Mouse (Mus musculus): ENCODE data around the gene Ccnjl. TPM values are rescaled to one million over a fixed set of nuclear protein-coding genes. Genes with fewer than 3 reads are reported as not detected.

Gene Ccnjl
- polyA plus RNA-seq, 1 experiment from 2014 or later = 32.9 TPM

DNA sequence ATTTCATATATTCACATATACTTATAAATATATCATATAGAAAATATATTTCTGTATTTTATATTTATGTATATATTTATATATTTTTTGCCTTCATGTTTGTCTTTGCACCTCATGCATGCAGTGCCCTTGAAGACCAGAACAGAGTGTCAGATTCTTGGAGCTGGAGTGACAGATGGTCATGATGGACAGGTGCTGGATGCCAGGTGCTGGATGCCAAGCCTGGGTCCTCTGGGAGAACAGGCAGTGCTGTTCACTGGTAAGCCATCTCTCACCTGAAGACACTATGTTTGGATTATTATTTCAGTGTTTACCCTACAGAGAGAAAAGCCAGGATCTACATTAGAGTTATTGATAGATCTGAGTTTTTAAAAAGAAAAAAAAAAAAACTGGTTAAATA is 9.8 kb upstream of the Ccnjl start:
- no peak overlapping the region for H3K4me2 ChIP-seq
- H3K27me3 ChIP-seq (ENCODE audit: insufficient read depth, low read length) = no peaks in the 10 kb centered on the region
- no peaks in the 10 kb centered on the region for H3K9me3 ChIP-seq (ENCODE audit: low read depth, low read length)
- no peaks in the 10 kb centered on the region for H3K36me3 ChIP-seq (ENCODE audit: insufficient read depth)
- no peak overlapping the region for H3K9ac ChIP-seq
- no peak overlapping the region for H3K4me3 ChIP-seq (ENCODE audit: low read depth, low read length)
- ATAC-seq (ENCODE audit: insufficient read depth) (no peak), DNase-seq (no peak)
- no peak overlapping the region for H3K27ac ChIP-seq (ENCODE audit: low read depth)
- no peak for TF ChIP-seq CTCF (IDR thresholded peaks at IDR 0.05; ENCODE audit: low read depth)
- no peaks in the 10 kb centered on the region for H3K4me1 ChIP-seq (ENCODE audit: insufficient read depth)

DNA sequence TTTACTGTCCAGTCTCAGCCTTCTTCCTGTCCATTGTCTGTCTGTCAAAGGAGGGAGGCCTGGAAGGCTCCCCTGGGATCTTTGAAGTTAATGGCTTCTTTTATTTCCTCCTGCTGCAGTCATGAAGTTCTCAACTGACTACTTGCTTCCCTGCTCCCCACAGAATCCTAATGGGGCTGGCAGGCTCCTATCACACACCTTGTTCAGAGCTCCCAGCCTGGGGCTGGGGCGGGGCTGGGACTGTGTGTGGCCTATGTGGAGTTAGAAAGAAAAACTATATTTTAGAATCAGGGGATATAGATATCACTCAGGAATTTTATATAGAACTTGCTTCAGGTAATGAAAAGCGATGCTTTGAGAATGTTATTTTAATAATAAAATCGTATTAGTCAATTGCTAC is 8.1 kb upstream of the Ccnjl start:
- H3K9me3 ChIP-seq (ENCODE audit: low read depth, low read length) = no peaks in the 10 kb centered on the region
- no peaks in the 10 kb centered on the region for H3K4me1 ChIP-seq (ENCODE audit: insufficient read depth)
- DNase-seq (no peak), ATAC-seq (ENCODE audit: insufficient read depth) (no peak)
- H3K4me3 ChIP-seq (ENCODE audit: low read depth, low read length) = no peak overlapping the region
- no peak overlapping the region for H3K4me2 ChIP-seq
- no peaks in the 10 kb centered on the region for H3K36me3 ChIP-seq (ENCODE audit: insufficient read depth)
- no peak overlapping the region for H3K27ac ChIP-seq (ENCODE audit: low read depth)
- 77% methylated on average over 3 of the region's 3 CpGs for WGBS
- no peaks in the 10 kb centered on the region for H3K27me3 ChIP-seq (ENCODE audit: insufficient read depth, low read length)
- no peak for TF ChIP-seq CTCF (IDR thresholded peaks at IDR 0.05; ENCODE audit: low read depth)
- no peak overlapping the region for H3K9ac ChIP-seq

DNA sequence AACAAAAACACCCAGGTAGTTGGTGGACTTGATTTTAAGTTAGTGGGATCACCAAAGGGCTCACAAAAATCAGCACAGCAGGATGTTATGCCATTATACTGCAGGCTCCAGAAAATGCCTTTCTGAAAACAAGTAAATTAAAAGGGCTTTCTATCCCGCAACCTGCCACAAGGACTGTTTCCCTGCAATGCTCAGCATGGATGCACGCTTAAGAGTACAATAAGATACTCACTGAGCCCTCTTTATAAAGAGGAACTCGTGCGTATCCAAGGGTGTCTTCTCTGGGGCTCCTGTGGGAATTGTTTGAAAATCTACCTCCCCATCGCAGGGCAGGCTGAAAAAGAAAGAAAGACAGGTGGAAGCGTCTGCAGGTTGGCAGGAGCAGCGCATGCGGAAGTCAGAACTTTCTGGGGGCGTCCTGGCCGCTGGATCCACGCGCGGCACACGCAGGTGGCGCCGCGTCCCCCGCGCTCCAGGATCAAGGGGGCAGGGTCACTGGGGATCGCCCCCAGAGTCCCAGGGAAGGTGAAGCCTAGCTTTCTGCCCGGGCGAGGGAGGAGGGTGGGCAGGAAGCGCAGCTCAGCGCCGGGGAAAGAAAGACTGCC is 404 bp upstream of the Ccnjl start:
- WGBS = under 1% methylated on average over 24 of the region's 25 CpGs
- peak; percentile 32 for ATAC-seq (ENCODE audit: insufficient read depth)
- Histone ChIP-seq H3K9me3 (ENCODE audit: low read depth, low read length) (no peaks in the 10 kb centered on the region), H3K4me2 (peak overlapping the region; percentile 88), H3K27me3 (ENCODE audit: insufficient read depth, low read length) (no peaks in the 10 kb centered on the region), H3K36me3 (ENCODE audit: insufficient read depth) (peaks cover 24% of the 10 kb centered on the region), H3K9ac (peak overlapping the region; percentile 89), H3K4me3 (ENCODE audit: low read depth, low read length) (peak overlapping the region; percentile 86), H3K27ac (ENCODE audit: low read depth) (peak overlapping the region; percentile 86), H3K4me1 (ENCODE audit: insufficient read depth) (peaks cover 9% of the 10 kb centered on the region; the same call in 1 of the 2 replicates)
- peak; percentile 39 for TF ChIP-seq CTCF (IDR thresholded peaks at IDR 0.05; ENCODE audit: low read depth)
- DNase-seq = peak; percentile 67

DNA sequence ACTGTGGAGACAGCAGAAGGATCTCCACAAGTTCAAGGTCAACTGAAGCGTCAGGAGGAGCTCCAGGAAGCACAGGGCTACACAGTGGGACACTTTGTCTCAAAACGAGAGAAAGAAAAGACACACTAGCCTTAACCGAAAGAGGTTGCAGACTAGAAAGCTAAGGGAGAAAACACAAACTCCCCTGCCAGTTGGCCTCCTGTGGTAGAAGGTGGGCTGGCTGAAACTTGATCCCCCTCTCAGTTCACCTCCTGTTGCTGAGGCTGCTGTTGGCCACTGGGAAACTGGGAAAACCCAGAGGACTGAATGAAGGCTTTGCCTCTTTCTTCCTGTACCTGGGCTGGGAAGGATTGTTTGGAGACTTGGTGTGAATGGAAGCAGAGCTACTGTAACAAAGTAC is 1.5 kb downstream of the Ccnjl start:
- peaks cover 9% of the 10 kb centered on the region; the same call in 1 of the 2 replicates for H3K4me1 ChIP-seq (ENCODE audit: insufficient read depth)
- no peaks in the 10 kb centered on the region for H3K9me3 ChIP-seq (ENCODE audit: low read depth, low read length)
- no peaks in the 10 kb centered on the region for H3K27me3 ChIP-seq (ENCODE audit: insufficient read depth, low read length)
- ATAC-seq (ENCODE audit: insufficient read depth) (no peak), DNase-seq (peak; percentile 54)
- WGBS = 22% methylated on average over 3 of the region's 3 CpGs
- TF ChIP-seq CTCF (IDR thresholded peaks at IDR 0.05; ENCODE audit: low read depth) = no peak
- H3K4me3 ChIP-seq (ENCODE audit: low read depth, low read length) = peak overlapping the region; percentile 86
- peaks cover 43% of the 10 kb centered on the region for H3K36me3 ChIP-seq (ENCODE audit: insufficient read depth)
- no peak overlapping the region; the same call in 1 of the 2 replicates for H3K9ac ChIP-seq
- peak overlapping the region; percentile 88 for H3K4me2 ChIP-seq
- H3K27ac ChIP-seq (ENCODE audit: low read depth) = no peak overlapping the region

DNA sequence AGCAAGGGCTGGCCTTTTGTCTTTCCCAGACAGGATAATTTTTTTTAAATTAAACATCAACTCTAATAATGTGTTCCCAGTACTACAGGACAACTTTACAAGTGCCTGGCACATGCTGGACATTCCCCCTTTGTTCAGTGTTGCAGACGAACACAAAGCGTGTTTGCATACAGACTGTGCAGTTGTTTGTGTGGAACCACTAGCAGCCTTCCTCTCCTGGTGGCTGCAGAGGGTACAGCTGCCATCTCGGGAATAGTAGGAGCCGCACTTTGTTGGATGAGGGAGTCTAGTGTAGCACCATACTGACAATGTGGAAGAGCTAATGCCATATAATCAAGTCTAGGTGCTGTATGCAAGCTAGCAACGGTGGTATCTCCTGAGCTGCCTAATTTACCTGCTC is 3.0 kb downstream of the Ccnjl start:
- Histone ChIP-seq H3K9ac (no peak overlapping the region), H3K4me2 (0 out of 2 replicates have a peak overlapping the region, but pooled peaks have one; percentile 4), H3K27me3 (ENCODE audit: insufficient read depth, low read length) (no peaks in the 10 kb centered on the region), H3K9me3 (ENCODE audit: low read depth, low read length) (no peaks in the 10 kb centered on the region), H3K4me3 (ENCODE audit: low read depth, low read length) (no peak overlapping the region), H3K36me3 (ENCODE audit: insufficient read depth) (peaks cover 52% of the 10 kb centered on the region), H3K27ac (ENCODE audit: low read depth) (no peak overlapping the region), H3K4me1 (ENCODE audit: insufficient read depth) (peaks cover 9% of the 10 kb centered on the region; the same call in 1 of the 2 replicates)
- ATAC-seq (ENCODE audit: insufficient read depth) (no peak), DNase-seq (no peak)
- TF ChIP-seq CTCF (IDR thresholded peaks at IDR 0.05; ENCODE audit: low read depth) = peak; percentile 53
- WGBS = 67% methylated on average over 5 of the region's 5 CpGs

DNA sequence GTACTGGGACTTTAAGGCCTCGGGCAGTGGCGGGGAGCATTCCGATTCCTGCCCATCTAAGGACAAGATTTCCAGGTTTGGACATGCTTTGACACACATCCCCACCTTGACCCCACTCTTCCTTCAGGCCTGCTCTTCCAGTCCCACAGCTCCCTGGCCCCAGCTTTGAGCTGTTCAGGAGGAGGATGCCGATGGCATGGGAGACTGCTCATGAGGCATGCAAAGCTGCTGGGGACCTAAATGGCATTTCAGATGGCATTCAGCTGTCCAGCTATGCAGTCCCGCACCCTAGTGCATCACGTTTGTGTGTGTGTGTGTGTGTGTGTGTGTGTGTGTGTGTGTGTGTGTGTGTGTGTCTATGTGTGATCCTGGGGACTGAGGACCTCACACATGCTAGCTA is 8.5 kb downstream of the Ccnjl start:
- no peaks in the 10 kb centered on the region for H3K4me1 ChIP-seq (ENCODE audit: insufficient read depth)
- 85% methylated on average over 6 of the region's 6 CpGs for WGBS
- H3K4me3 ChIP-seq (ENCODE audit: low read depth, low read length) = no peak overlapping the region
- no peaks in the 10 kb centered on the region for H3K27me3 ChIP-seq (ENCODE audit: insufficient read depth, low read length)
- no peak overlapping the region for H3K4me2 ChIP-seq
- peaks cover 63% of the 10 kb centered on the region for H3K36me3 ChIP-seq (ENCODE audit: insufficient read depth)
- DNase-seq = no peak
- H3K9ac ChIP-seq = no peak overlapping the region
- ATAC-seq (ENCODE audit: insufficient read depth) = no peak
- no peak for TF ChIP-seq CTCF (IDR thresholded peaks at IDR 0.05; ENCODE audit: low read depth)
- no peaks in the 10 kb centered on the region for H3K9me3 ChIP-seq (ENCODE audit: low read depth, low read length)
- H3K27ac ChIP-seq (ENCODE audit: low read depth) = no peak overlapping the region

DNA sequence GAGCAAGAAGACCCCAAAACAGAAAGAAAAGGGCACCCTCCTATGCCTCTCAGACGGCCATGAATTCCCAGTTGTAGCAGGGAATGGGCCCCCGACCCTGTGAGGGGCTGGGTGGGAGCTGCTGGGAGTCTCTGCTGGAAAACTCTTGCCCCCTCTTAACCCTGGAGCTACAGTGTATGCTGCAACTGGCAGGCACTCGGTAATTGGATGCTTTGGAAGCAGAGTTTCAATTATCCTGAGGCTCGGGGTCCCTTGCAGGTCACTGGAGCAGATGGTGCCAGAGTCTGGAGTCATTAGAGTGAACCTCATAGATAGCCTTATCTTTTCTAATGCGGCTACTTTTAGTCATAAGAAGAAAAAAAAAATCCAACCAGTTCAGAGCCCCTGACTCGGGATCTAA is 11.3 kb downstream of the Ccnjl start:
- H3K4me2 ChIP-seq = no peak overlapping the region
- DNase-seq = peak; percentile 39
- no peak overlapping the region for H3K27ac ChIP-seq (ENCODE audit: low read depth)
- 0 out of 2 replicates have a peak, but pooled peaks have one; percentile 18 for ATAC-seq (ENCODE audit: insufficient read depth)
- H3K9ac ChIP-seq = no peak overlapping the region
- H3K9me3 ChIP-seq (ENCODE audit: low read depth, low read length) = no peaks in the 10 kb centered on the region
- no peaks in the 10 kb centered on the region for H3K4me1 ChIP-seq (ENCODE audit: insufficient read depth)
- no peak overlapping the region for H3K4me3 ChIP-seq (ENCODE audit: low read depth, low read length)
- 15% methylated on average over 6 of the region's 6 CpGs for WGBS
- peaks cover 45% of the 10 kb centered on the region for H3K36me3 ChIP-seq (ENCODE audit: insufficient read depth)
- TF ChIP-seq CTCF (IDR thresholded peaks at IDR 0.05; ENCODE audit: low read depth) = no peak
- H3K27me3 ChIP-seq (ENCODE audit: insufficient read depth, low read length) = no peaks in the 10 kb centered on the region

All from lung, embryonic 14.5 days (tissue).